Mouse (Mus musculus) heart, adult 8-10 months (tissue): ENCODE measurements around the gene Prdx1. TPM values are rescaled to one million over a fixed set of nuclear protein-coding genes. Genes with fewer than 3 reads are reported as not detected.
"Not testable (repeated sequence)": the region's sequence is repeated elsewhere in the genome, so short reads cannot be mapped to it uniquely, and the experiment has no call there.

Experiments
- DNase-seq: peaks from one replicate; pipeline ENCODE4 v3.0.0; 2022; ENCODE audit warnings: low spot score
- total RNA-seq, 4 experiments: library from RNA; stranded (reverse); gene quantifications; 2 replicates each; pipeline ENCODE4 v1.2.4; 2022

The Prdx1 gene
- total RNA-seq: 100 to 1,000 TPM; 475 to 641 (median 529) TPM

- DNase-seq: peak; percentile 96
Observed at GRCm38 (mm10) chr4:116685402-116686061, at the start of gene Prdx1. Prdx1 (plus strand) TSS chr4:116685544.

DNA sequence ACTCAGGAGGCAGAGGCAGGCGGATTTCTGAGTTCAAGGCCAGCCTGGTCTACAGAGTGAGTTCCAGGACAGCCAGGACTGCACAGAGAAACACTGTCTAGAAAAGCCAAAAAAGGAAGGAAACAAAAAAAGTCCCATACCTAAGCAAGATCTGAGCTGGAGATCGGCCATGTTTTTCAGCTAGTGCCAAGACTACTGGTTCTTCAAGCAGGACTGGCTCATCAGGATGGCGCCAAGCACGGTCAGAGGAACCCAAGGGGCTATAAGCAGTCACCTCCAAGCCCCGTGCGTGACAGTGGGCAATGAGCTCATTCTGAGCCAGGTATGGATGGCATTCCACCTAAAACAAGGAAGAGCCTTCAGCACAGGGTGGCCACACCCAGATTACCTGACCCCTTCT, 46.5 kb upstream of the Prdx1 start:
- DNase-seq: no peak

DNA sequence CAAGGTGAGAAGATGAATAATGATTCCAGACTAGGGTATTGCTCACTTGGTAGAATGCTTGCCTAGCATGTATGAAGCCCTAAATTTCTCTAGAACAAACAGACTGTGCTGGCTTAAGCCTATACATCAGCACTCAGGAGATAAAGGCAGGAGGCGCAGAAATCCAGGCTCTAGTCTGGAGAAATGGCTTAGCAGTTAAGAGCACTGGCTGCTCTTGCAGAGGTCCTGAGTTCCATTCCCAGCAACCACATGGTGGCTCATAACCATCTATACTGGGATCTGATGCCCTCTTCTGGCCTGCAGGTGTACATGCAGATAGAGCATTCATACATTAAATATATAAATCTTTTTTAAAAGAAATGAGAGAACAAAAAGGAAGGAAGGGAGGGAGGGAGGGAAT, 43.3 kb upstream of the Prdx1 start:
- DNase-seq: no peak

DNA sequence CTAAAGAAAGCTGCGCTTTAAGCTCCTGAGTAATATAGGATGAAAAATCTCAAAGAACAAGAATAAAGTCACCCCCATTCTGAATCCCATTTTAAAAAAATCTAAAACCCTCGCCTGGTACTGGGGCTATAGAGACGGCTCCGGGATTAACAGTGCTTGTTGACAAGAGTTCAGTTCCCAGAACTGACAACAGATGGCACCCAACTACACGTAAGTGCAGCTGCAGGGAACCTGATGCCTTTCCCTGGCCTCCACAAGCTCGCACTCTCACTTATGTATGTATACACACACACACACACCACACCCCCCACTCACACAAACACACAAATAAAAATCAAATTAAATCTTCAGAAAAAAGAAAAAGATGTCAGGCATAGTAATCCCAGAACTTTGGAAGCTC, 41.0 kb upstream of the Prdx1 start:
- DNase-seq: peak; percentile 16

DNA sequence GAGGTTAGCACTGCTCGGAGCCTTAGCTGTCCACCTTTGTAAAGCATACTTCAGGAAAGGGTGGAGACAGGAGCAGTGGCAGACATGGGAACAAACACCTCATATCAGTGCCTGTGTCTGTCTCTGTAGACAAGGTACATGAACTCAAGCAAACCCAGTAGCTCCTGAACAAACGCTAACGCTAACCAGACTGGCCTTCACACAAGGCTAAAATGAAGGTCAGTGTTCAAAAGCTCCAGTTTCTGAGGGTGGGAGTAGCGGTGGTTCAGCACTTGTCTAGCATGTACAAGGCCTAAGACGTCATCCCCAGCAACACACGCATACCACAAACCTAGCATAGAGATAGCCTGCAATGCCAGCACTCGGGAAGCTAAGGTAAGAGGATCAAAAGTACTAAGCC, 39.7 kb upstream of the Prdx1 start:
- DNase-seq: no peak

DNA sequence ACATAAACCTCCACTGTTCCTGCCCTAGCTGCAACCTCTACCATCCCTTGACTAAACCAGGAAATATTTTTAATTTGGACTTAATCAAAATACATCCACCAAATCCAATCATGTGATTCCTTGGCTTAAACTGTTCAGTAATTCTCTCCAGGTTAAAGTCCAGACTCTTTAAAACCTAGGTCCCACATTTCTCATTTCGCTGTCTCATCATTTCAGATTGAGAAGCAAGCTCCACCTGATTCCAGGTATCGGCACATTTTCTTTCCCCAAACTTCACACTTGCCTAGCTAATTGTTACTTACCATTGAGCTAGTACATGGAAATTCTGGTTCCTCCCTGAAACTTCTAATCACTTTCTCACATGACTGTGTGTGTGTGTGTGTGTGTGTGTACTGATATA, 35.9 kb upstream of the Prdx1 start:
- DNase-seq: no peak

GRCm38 (mm10) chr4:116650365-116650764, 35.0 kb upstream of the Prdx1 start:
- no peak for DNase-seq

DNA sequence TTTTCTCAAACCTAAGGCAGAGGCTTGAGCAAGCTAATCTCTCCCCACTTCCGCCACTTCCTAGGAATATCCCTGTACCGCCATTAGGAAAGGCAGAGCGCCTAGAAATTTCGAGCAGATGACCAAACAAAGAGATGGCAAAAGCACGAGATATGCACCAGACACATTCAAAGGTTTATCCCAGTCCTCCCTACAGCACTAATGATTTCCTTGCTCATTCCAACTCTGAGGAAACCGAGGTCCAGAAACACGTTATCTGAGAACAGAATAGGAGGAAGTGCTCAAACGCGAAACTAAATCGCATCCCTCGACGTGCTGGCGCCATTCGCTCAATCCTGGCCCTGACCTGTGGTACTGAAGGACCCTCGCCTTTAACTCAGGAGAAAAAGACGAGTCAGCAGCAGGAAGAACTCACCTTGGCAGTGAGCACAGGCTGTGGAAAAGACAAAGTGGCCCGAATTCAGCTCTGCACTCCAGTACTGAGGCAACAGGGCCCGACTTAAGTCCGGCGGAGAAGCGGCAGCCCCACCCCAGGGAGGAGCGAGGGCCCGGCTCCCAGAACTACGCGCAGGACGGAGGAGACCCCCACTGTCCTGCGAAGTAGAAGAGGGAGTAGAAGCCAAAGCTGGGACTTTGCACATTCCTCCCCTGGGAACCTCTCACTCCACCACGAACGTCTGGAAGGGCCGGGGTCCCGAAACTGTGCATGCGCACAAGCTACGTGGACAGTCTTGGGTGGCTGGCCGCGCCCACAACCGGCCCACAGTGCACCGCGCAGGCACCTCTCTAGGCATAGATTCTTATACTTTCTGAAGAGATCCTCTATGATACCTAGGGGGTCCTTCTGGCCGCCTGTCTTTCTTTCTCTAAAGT, 34.2 kb upstream of the Prdx1 start, which contains the start of gene Akr1a1:
Gene Akr1a1, minus strand, starts transcription at position 757 of the 873 bp plus-strand sequence.
- DNase-seq: peak; percentile 96

DNA sequence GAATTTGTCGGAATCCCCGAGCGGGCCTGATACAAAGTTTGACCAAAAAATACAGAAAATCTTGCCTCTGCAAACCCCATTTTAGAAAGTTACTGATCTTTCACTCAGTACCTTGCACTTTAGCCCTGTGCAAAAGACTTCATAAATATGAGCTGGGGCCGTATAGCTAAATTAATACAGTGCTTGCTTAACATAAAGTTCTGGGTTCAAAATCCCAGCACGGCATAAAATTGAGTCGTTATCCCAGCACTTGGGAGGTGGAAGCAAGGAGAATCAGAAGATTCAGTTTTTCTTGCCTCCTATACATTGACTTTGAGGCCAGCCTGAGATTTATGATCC, 33.6 kb upstream of the Prdx1 start:
- no peak for DNase-seq

- DNase-seq: no peak
Observed at GRCm38 (mm10) chr4:116653228-116653627, 32.1 kb upstream of the Prdx1 start.

DNA sequence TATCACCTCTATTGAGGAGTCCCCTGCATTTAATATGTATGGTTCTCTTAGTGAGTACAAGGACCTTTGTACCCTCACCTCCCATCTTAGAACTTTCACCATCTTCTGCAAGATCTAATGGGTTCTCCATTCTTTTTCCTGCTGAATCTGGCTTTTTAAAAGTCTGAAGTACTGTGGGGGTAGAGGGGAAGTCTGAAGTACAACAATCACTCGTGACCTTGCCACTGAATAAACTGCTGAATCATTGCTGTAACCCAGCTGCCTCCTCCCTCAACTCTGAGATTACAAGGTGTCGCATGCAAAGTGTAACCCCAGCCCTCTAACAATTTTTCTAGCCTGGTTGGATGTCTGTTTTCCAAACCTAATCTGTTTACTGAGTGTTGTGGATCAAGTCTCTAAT, 30.2 kb upstream of the Prdx1 start:
- DNase-seq: peak; percentile 17

- DNase-seq: no peak
Observed at GRCm38 (mm10) chr4:116655658-116656057, 29.7 kb upstream of the Prdx1 start.

- no peak for DNase-seq
Observed at GRCm38 (mm10) chr4:116657971-116658370, 27.4 kb upstream of the Prdx1 start.

DNA sequence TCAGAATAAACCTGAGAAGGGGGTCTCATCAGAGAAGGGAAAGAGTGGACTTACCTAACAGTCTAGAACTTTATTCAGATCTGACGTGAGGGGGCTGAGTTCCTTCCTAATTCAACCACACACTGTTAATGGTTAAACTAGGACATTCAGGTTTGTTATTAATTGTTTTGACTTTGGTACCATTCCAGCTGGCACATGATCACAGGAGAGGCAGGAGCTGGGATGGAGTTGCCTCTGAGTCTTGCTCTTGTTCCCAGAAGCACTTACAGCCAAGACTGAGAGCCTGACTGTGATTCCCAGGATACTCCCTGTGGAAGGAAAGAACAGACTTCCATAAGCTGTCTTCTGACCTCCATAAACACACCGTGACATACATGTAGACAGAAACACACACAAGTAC, 25.9 kb upstream of the Prdx1 start:
- peak; percentile 41 for DNase-seq

DNA sequence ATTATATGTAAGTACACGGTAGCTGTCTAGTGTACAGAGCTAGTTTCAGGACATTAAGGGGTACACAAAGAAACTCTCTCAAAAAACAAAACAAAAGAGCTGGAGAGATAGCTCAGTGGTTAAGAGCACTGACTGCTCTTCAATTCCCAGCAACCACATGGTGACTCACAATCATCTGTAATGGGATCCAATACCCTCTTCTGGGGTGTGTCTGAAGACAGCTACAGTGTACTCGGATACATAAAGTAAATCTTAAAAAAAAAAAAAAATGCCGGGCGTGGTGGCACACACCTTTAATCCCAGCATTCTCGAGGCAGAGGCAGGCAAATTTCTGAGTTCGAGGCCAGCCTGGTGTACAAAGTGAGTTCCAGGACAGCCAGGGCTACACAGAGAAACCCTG, 25.4 kb upstream of the Prdx1 start:
- not testable (repeated sequence) for DNase-seq

GRCm38 (mm10) chr4:116660829-116661228, 24.5 kb upstream of the Prdx1 start:
- no peak for DNase-seq

GRCm38 (mm10) chr4:116661998-116662397, 23.3 kb upstream of the Prdx1 start:
- no peak for DNase-seq

DNA sequence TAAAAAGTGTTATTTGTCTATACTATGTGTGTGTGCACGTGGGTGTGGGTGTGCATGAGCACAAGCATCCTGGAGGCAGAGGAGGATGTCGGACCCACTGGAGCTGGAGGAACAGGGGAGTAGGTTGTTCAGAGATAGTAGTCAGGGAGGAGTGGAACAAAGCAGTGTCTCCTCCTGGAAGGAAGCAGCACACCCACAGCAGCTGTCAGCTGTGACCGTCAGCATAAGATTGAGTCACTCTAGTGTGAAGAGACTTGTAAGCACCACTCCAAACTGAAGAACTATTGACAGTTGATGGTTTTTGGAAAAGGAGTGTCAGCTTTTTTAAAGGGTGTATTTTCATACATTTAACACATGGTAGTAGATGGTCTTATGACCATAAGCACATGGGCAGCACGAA, 18.7 kb upstream of the Prdx1 start:
- DNase-seq: no peak

GRCm38 (mm10) chr4:116668145-116668544, 17.2 kb upstream of the Prdx1 start:
- peak; percentile 40 for DNase-seq

- DNase-seq: no peak
Observed at GRCm38 (mm10) chr4:116669291-116669690, 16.1 kb upstream of the Prdx1 start.

DNA sequence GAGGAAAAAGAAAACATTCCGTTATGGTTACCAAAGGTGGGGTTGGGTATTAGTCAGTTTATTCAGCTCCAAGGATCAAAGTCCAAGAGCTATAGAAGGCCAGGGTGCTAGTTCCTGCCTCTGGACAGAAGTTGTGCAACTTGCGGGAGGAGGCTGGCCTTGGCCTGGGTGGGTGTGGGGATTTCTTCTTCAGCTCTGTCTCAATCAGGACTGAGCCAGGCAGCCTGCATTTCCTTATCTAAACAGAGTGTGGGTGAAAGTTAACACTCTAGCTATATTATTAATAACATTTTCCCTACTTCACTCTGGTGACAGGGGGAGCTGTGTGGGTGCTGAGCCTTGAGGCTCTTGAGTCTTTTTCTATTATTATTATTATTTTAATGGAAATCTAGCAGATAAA, 12.6 kb upstream of the Prdx1 start:
- DNase-seq: peak; percentile 19

DNA sequence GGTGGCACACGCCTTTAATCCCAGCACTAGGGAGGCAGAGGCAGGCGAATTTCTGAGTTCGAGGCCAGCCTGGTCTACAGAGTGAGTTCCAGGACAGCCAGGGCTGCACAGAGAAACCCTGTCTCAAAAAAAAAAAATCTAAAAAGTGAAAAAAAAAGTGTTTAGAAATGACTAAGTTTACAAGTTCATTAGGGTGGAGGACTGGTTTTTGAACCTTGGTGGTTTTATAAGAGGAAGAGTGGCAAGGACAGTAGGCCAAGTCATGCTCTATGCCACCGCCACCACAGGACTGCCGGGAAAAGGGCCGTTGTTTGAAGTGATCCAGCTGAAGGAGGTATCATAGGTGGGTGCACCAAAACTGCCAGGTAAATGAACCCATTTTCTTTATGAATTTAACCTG, 10.6 kb upstream of the Prdx1 start:
- not testable (repeated sequence) for DNase-seq

GRCm38 (mm10) chr4:116676027-116676426, 9.3 kb upstream of the Prdx1 start:
- DNase-seq: no peak
